Comparison of ENCODE assay signal across 17 mouse cellular contexts in the genomic region with DNA sequence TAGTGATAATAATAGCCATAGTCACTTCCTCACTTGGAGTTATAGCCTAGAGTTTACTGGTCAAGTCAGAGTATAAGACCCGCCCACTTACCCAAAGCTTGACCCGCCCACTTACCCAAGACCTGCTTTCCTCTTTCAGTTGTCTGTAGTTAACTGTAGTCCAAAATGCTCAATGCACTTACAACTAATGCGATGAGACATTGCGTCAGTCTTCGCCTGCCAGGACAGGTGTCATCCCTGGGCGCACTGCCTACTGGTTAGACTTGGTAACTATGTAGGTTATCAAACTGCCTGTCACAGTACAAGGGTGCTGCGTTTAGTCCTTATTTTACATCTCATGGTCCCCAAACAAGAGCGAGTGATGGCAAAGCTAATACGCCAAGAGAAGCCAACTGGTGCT.
"Had no signal": no experiment of that assay in that cellular context is flagged by ENCODE, and none has a peak within 500 bp of the region (broad histone marks: within the 10 kb centered on the region; RNA-seq: fewer than 3 reads in every experiment).

No protein-coding gene starts in this region.

- H3K36me3 ChIP-seq: lung, embryonic 15.5 days; midbrain, embryonic 10.5 days; midbrain, embryonic 13.5 days; midbrain, embryonic 15.5 days; neural tube, embryonic 12.5 days; stomach, embryonic 15.5 days had no signal

- H3K4me3 ChIP-seq: lung, embryonic 15.5 days; megakaryocyte, embryonic 14.5 days; midbrain, embryonic 10.5 days; midbrain, embryonic 13.5 days; midbrain, embryonic 15.5 days; neural tube, embryonic 12.5 days; stomach, embryonic 15.5 days had no signal

- H3K9ac ChIP-seq: lung, embryonic 15.5 days; midbrain, embryonic 13.5 days; midbrain, embryonic 15.5 days; neural tube, embryonic 12.5 days; stomach, embryonic 15.5 days had no signal

- DNase-seq: lung, adult 2 months; lung, postnatal 14 days; lung, postnatal 36 days; right cerebral cortex, postnatal 14 days; thymus, adult 2 months; thymus, postnatal 25 days; thymus, postnatal 4 days had no signal

- H3K4me2 ChIP-seq: lung, embryonic 15.5 days; midbrain, embryonic 13.5 days; midbrain, embryonic 15.5 days; neural tube, embryonic 12.5 days; stomach, embryonic 15.5 days had no signal

- ATAC-seq: lung, postnatal 0 days; midbrain, embryonic 13.5 days; midbrain, embryonic 15.5 days had no signal

- H3K4me1 ChIP-seq: lung, embryonic 15.5 days; megakaryocyte, embryonic 14.5 days; midbrain, embryonic 10.5 days; midbrain, embryonic 13.5 days; neural tube, embryonic 12.5 days; stomach, embryonic 15.5 days had no signal

- H3K27ac ChIP-seq: lung, embryonic 15.5 days; macrophage; midbrain, embryonic 10.5 days; midbrain, embryonic 13.5 days; midbrain, embryonic 15.5 days; neural tube, embryonic 12.5 days; stomach, embryonic 15.5 days; stomach, postnatal 0 days had no signal

- H3K9me3 ChIP-seq: lung, embryonic 15.5 days; megakaryocyte, embryonic 14.5 days; midbrain, embryonic 10.5 days; midbrain, embryonic 13.5 days; midbrain, embryonic 15.5 days; neural tube, embryonic 12.5 days; stomach, embryonic 15.5 days had no signal

- H3K27me3 ChIP-seq: megakaryocyte, embryonic 14.5 days; midbrain, embryonic 13.5 days; midbrain, embryonic 15.5 days; neural tube, embryonic 12.5 days; stomach, embryonic 15.5 days had no signal
